8 mouse cellular contexts compared by ENCODE assay signal in genomic region chr11:46431129-46431528, GRCm38 (mm10). TPM values are rescaled to one million over a fixed set of nuclear protein-coding genes. Genes with fewer than 3 reads are reported as not detected.
DNase-seq lines count a peak whose midpoint lies in the region; ATAC-seq and TF ChIP-seq lines count a peak whose summit lies in the region.

No protein-coding gene starts in this region.

- H3K9ac ChIP-seq in limb, embryonic 11.5 days (ENCODE audit: low read length), result no peak overlapping the region
- no peak overlapping the region for H3K9ac ChIP-seq in midbrain, embryonic 15.5 days

- H3K27me3 ChIP-seq in limb, embryonic 11.5 days (ENCODE audit: control insufficient read depth, insufficient read depth, low read length), result no peaks in the 10 kb centered on the region
- no peaks in the 10 kb centered on the region for H3K27me3 ChIP-seq in midbrain, embryonic 15.5 days (replicated peaks)
- no peaks in the 10 kb centered on the region for H3K27me3 ChIP-seq in spleen, adult 2 months (ENCODE audit: control insufficient read depth, insufficient read depth, low read length)

- TF ChIP-seq CTCF in spleen, adult 2 months (IDR thresholded peaks at IDR 0.05; ENCODE audit: extremely low read depth, insufficient read depth, insufficient read length, insufficient replicate concordance), result peak; percentile 76; the same call in 1 of the 2 replicates

- no peaks in the 10 kb centered on the region for H3K36me3 ChIP-seq in limb, embryonic 11.5 days (ENCODE audit: control insufficient read depth, insufficient read depth, low read length)
- no peaks in the 10 kb centered on the region for H3K36me3 ChIP-seq in midbrain, embryonic 15.5 days (replicated peaks)
- H3K36me3 ChIP-seq in spleen, adult 2 months (ENCODE audit: control insufficient read depth, insufficient read depth, low read length), result no peaks in the 10 kb centered on the region

- no peaks in the 10 kb centered on the region for H3K9me3 ChIP-seq in limb, embryonic 11.5 days (ENCODE audit: control insufficient read depth, low read length)
- no peaks in the 10 kb centered on the region for H3K9me3 ChIP-seq in midbrain, embryonic 15.5 days

- peak; percentile 86 for DNase-seq in A20 (ENCODE audit: low read depth, low spot score)
- DNase-seq in adrenal gland, postnatal 14 days, result peak; percentile 90
- DNase-seq in embryo, embryonic 9.5 days (ENCODE audit: extremely low spot score), result peak; percentile 72
- DNase-seq in heart, adult 18-20 months, result peak; percentile 69 to 84
- DNase-seq in kidney, adult 9 months, result peak; percentile 79
- peak; percentile 84 for DNase-seq in limb, embryonic 11.5 days (ENCODE audit: low spot score)
- DNase-seq in spleen, adult 2 months (ENCODE audit: low read depth in 1 of 2, low spot score in 2 of 2), result peak; percentile 70 to 82

- no peak overlapping the region for H3K4me3 ChIP-seq in limb, embryonic 11.5 days (ENCODE audit: low read depth, low read length)
- H3K4me3 ChIP-seq in midbrain, embryonic 15.5 days, result no peak overlapping the region
- no peak overlapping the region for H3K4me3 ChIP-seq in spleen, adult 2 months (ENCODE audit: extremely low read depth, insufficient read depth, insufficient read length)

- no peak overlapping the region for H3K4me2 ChIP-seq in limb, embryonic 11.5 days (ENCODE audit: low read depth, severe bottlenecking)
- H3K4me2 ChIP-seq in midbrain, embryonic 15.5 days, result no peak overlapping the region

- no peak for TF ChIP-seq POLR2A in spleen, adult 2 months (IDR thresholded peaks at IDR 0.05; ENCODE audit: low read depth, low read length)

- no peak for ATAC-seq in limb, embryonic 11.5 days (ENCODE audit: insufficient number of reproducible peaks, low FRiP score, low TSS enrichment, low read depth)
- ATAC-seq in midbrain, embryonic 15.5 days (replicated peaks), result peak; percentile 96

- no peak overlapping the region for H3K27ac ChIP-seq in limb, embryonic 11.5 days (replicated peaks; ENCODE audit: low read depth, low read length)
- H3K27ac ChIP-seq in midbrain, embryonic 15.5 days, result no peak overlapping the region
- no peak overlapping the region for H3K27ac ChIP-seq in spleen, adult 2 months (ENCODE audit: insufficient read depth, low read length)

- WGBS in limb, embryonic 11.5 days, result 18% methylated on average over 3 of the region's 3 CpGs
- WGBS in midbrain, embryonic 15.5 days, result 30% methylated on average over 3 of the region's 3 CpGs
- 40% methylated on average over 3 of the region's 3 CpGs for WGBS in spleen, adult 2 months

- no peaks in the 10 kb centered on the region for H3K4me1 ChIP-seq in limb, embryonic 11.5 days (ENCODE audit: control insufficient read depth, insufficient read depth, low read length)
- H3K4me1 ChIP-seq in midbrain, embryonic 15.5 days, result peaks cover 2% of the 10 kb centered on the region; the same call in 1 of the 2 replicates
- no peaks in the 10 kb centered on the region for H3K4me1 ChIP-seq in spleen, adult 2 months (ENCODE audit: control insufficient read depth, insufficient read depth, insufficient read length)

RNA-seq across cellular contexts. Expression of gene Med7, which starts 5.6 kb away (rescaled TPM):
- total RNA-seq in adrenal gland, postnatal 14 days (2021), result 31.1 and 39.6 TPM in 2 replicates
- total RNA-seq in heart, adult 18-20 months (2021), result 10 to 100 TPM; 18.5 to 19.4 TPM
- polyA plus RNA-seq in limb, embryonic 11.5 days (2014; fragmentation: Nextera tagmentation; extraction: Ambion mirVana), result 96.5 and 109 TPM in 2 replicates
- 59.8 and 61.8 TPM in 2 replicates for polyA plus RNA-seq in midbrain, embryonic 15.5 days (2015; fragmentation: Nextera tagmentation; extraction: Ambion mirVana)
- 14.7 and 21.0 TPM in 2 replicates for polyA plus RNA-seq in spleen, adult 2 months (2012; rRNA removed)

RNA-seq across cellular contexts. Expression of gene Havcr2, which starts 23.6 kb away (rescaled TPM):
- total RNA-seq in adrenal gland, postnatal 14 days (2021), result 0.96 and 1.5 TPM in 2 replicates
- total RNA-seq in heart, adult 18-20 months (2021), result under 1 TPM; 0.47 to 0.54 TPM
- 0.16 TPM in 1 of 2 replicates, not detected in the other for polyA plus RNA-seq in limb, embryonic 11.5 days (2014; fragmentation: Nextera tagmentation; extraction: Ambion mirVana)
- polyA plus RNA-seq in midbrain, embryonic 15.5 days (2015; fragmentation: Nextera tagmentation; extraction: Ambion mirVana), result 0.15 and 0.19 TPM in 2 replicates
- 2.5 and 3.2 TPM in 2 replicates for polyA plus RNA-seq in spleen, adult 2 months (2012; rRNA removed)

RNA-seq across cellular contexts. Expression of gene Fam71b, which starts 34.8 kb away (rescaled TPM):
- total RNA-seq in adrenal gland, postnatal 14 days (2021), result not detected in 2 replicates
- total RNA-seq in heart, adult 18-20 months (2021), result not detected
- not detected in 2 replicates for polyA plus RNA-seq in limb, embryonic 11.5 days (2014; fragmentation: Nextera tagmentation; extraction: Ambion mirVana)
- polyA plus RNA-seq in midbrain, embryonic 15.5 days (2015; fragmentation: Nextera tagmentation; extraction: Ambion mirVana), result not detected in 2 replicates
- polyA plus RNA-seq in spleen, adult 2 months (2012; rRNA removed), result 0.69 and 1.2 TPM in 2 replicates

RNA-seq across cellular contexts. Expression of gene Itk, which starts 41.8 kb away (rescaled TPM):
- 0.74 and 6.8 TPM in 2 replicates for total RNA-seq in adrenal gland, postnatal 14 days (2021)
- 1 to 10 TPM in 1 of 2 experiments, under 1 TPM in 1; 0.20 to 2.9 TPM for total RNA-seq in heart, adult 18-20 months (2021)
- not detected in 2 replicates for polyA plus RNA-seq in limb, embryonic 11.5 days (2014; fragmentation: Nextera tagmentation; extraction: Ambion mirVana)
- not detected in 2 replicates for polyA plus RNA-seq in midbrain, embryonic 15.5 days (2015; fragmentation: Nextera tagmentation; extraction: Ambion mirVana)
- 9.8 and 11.5 TPM in 2 replicates for polyA plus RNA-seq in spleen, adult 2 months (2012; rRNA removed)
